Mouse (Mus musculus) stomach, postnatal 0 days (tissue): ENCODE measurements around the gene Ccdc141. TPM values are rescaled to one million over a fixed set of nuclear protein-coding genes. Genes with fewer than 3 reads are reported as not detected.

Experiments
- ATAC-seq: fragments of 200-750 bp; cut with Nextera tagmentation; 2 replicates; pipeline ENCODE4 v1.8.0; 2017; ENCODE audit not compliant: low FRiP score, low TSS enrichment
- DNase-seq: peaks from one replicate; pipeline ENCODE4 v3.0.0-alpha.2; 2016; ENCODE audit warnings: low spot score
- H3K27ac ChIP-seq: fragments of 300-500 bp; sonication (generic); replicated peaks from 2 replicates; pipeline ENCODE4 v1.5.1; 2014; ENCODE audit warnings: mild to moderate bottlenecking, control low read depth
- H3K27me3 ChIP-seq: fragments of 300-500 bp; sonication (generic); 2 replicates; pipeline ENCODE4 v1.6.1; 2014; ENCODE audit warnings: low read length; ENCODE audit not compliant: control insufficient read depth, insufficient read depth
- H3K36me3 ChIP-seq: fragments of 300-500 bp; sonication (generic); 2 replicates; pipeline ENCODE4 v1.6.1; 2014; ENCODE audit warnings: low read length, mixed read lengths; ENCODE audit not compliant: control insufficient read depth, insufficient read depth
- H3K4me1 ChIP-seq: fragments of 300-500 bp; sonication (generic); replicated peaks from 2 replicates; pipeline ENCODE4 v1.6.1; 2014; ENCODE audit warnings: antibody characterized with exemption; ENCODE audit not compliant: control insufficient read depth, insufficient read depth
- H3K4me2 ChIP-seq: fragments of 300-500 bp; sonication (generic); replicated peaks from 2 replicates; pipeline ENCODE4 v1.6.1; 2014; ENCODE audit warnings: low read depth, mild to moderate bottlenecking, control low read depth, moderate library complexity
- H3K4me3 ChIP-seq: fragments of 300-500 bp; sonication (generic); 2 replicates; pipeline ENCODE4 v1.5.1; 2014; ENCODE audit warnings: low read depth, low read length, control low read depth
- H3K9ac ChIP-seq: fragments of 300-500 bp; sonication (generic); 2 replicates; pipeline ENCODE4 v1.6.1; 2014; ENCODE audit warnings: mild to moderate bottlenecking, low read length, control low read depth, mixed read lengths
- H3K9me3 ChIP-seq: fragments of 300-500 bp; sonication (generic); 2 replicates; pipeline ENCODE4 v1.6.1; 2016; ENCODE audit warnings: low read length; ENCODE audit not compliant: control insufficient read depth
- CTCF ChIP-seq: IDR thresholded peaks from 2 replicates; pipeline ENCODE4 v1.5.1; 2016; ENCODE audit warnings: antibody characterized with exemption, low read depth, mild to moderate bottlenecking, moderate library complexity
- EP300 ChIP-seq: optimal IDR thresholded peaks from 2 replicates; pipeline ENCODE3; 2016; ENCODE audit warnings: antibody characterized with exemption
- WGBS: fragments of 180-500 bp; shearing (Covaris S2); extraction: QIAGEN DNeasy Blood & Tissue Kit; methylation state at CpG from one replicate; pipeline ENCODE4 v1.1.7; 2014; 5-methylcytosine and 5-hydroxymethylcytosine counted together
- polyA plus RNA-seq: library from polyadenylated mRNA; unstranded; fragments of >200 nt; fragmentation: Nextera tagmentation; extraction: Ambion mirVana; gene quantifications from 2 replicates; pipeline ENCODE4 v1.2.1, GENCODE M21; 2015

Ccdc141 gene
- polyA plus RNA-seq, 1 experiment from 2014 or later, result 6.7 TPM

- no peak for DNase-seq
- no peak for TF ChIP-seq EP300
- peak; percentile 74 for TF ChIP-seq CTCF
Observed at GRCm38 (mm10) chr2:76970669-76971068, 199.8 kb downstream of the Ccdc141 start.

GRCm38 (mm10) chr2:76970204-76970603, 200.2 kb downstream of the Ccdc141 start:
- DNase-seq (no peak), ATAC-seq (no peak)
- H3K9ac ChIP-seq, result no peak overlapping the region
- H3K4me3 ChIP-seq, result no peak overlapping the region
- H3K27me3 ChIP-seq, result no peaks in the 10 kb centered on the region
- no peak overlapping the region for H3K27ac ChIP-seq
- TF ChIP-seq CTCF (no peak), EP300 (no peak)
- WGBS, result 52% methylated on average over 6 of the region's 6 CpGs
- no peaks in the 10 kb centered on the region for H3K9me3 ChIP-seq
- H3K4me2 ChIP-seq, result no peak overlapping the region
- H3K4me1 ChIP-seq, result no peaks in the 10 kb centered on the region
- H3K36me3 ChIP-seq, result no peaks in the 10 kb centered on the region

More at GRCm38 (mm10) chr2:76970669-76971068, 199.8 kb downstream of the Ccdc141 start:
- WGBS, result 16% methylated on average over 4 of the region's 4 CpGs
- H3K36me3 ChIP-seq, result no peaks in the 10 kb centered on the region
- no peak overlapping the region for H3K4me3 ChIP-seq
- H3K4me1 ChIP-seq, result no peaks in the 10 kb centered on the region
- no peaks in the 10 kb centered on the region for H3K9me3 ChIP-seq
- H3K27ac ChIP-seq, result no peak overlapping the region
- no peaks in the 10 kb centered on the region for H3K27me3 ChIP-seq
- H3K4me2 ChIP-seq, result no peak overlapping the region
- H3K9ac ChIP-seq, result no peak overlapping the region
- ATAC-seq, result no peak

- Histone ChIP-seq H3K4me2 (no peak overlapping the region), H3K27me3 (no peaks in the 10 kb centered on the region), H3K9me3 (no peaks in the 10 kb centered on the region), H3K9ac (no peak overlapping the region), H3K27ac (no peak overlapping the region), H3K36me3 (no peaks in the 10 kb centered on the region), H3K4me1 (no peaks in the 10 kb centered on the region), H3K4me3 (no peak overlapping the region)
- 81% methylated on average over 21 of the region's 21 CpGs for WGBS
- DNase-seq (no peak), ATAC-seq (no peak)
- TF ChIP-seq CTCF (no peak), EP300 (no peak)
Observed at GRCm38 (mm10) chr2:76969637-76970036, 200.8 kb downstream of the Ccdc141 start.

DNA sequence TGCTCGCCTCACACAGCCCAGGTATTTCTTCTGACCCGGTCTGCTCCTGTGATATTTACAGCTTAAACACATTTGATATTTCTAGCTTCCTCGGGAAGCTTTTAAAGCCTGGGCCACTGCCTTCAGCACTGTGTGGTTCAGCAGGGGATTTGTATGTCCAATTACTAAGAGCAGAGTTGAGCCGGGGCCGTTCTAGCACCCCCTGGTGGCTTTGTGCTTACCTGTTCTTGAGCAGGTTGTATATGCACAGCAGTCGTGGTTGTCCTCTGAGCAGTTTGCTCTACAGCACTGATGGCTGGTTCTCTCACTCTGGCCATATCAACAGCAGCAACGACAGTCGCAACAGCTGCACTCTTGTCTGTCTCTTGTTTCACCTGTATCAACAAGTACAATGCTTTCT, 201.5 kb downstream of the Ccdc141 start:
- H3K4me2 ChIP-seq, result no peak overlapping the region
- 19% methylated on average over 8 of the region's 8 CpGs for WGBS
- H3K27ac ChIP-seq, result no peak overlapping the region
- no peak overlapping the region for H3K4me3 ChIP-seq
- TF ChIP-seq CTCF, result peak; percentile 86
- no peak for TF ChIP-seq EP300
- DNase-seq (peak; percentile 83), ATAC-seq (peak; percentile 81)
- H3K36me3 ChIP-seq, result no peaks in the 10 kb centered on the region
- no peaks in the 10 kb centered on the region for H3K4me1 ChIP-seq
- H3K27me3 ChIP-seq, result no peaks in the 10 kb centered on the region
- no peak overlapping the region for H3K9ac ChIP-seq
- no peaks in the 10 kb centered on the region for H3K9me3 ChIP-seq

DNA sequence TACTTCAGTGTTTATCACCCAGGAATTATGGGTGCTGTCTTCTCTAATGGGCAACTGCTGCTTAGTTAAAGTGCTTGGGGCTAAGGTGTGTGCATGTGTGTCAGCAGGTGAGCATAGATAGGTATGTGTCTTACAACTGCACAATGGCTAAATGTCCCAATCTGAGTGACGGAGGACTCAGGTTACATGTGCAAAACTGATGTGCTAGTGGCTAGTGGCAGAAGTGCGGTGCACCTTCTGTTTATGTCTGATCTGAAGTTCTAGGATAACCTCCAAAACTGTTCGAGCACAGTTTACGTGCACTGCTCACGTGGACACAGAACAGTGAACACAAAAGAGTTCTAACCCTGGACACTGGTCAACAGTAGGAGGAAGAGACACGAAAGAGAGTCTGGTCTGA, 203.9 kb downstream of the Ccdc141 start:
- H3K9me3 ChIP-seq, result no peaks in the 10 kb centered on the region
- H3K36me3 ChIP-seq, result no peaks in the 10 kb centered on the region
- no peak overlapping the region for H3K4me2 ChIP-seq
- ATAC-seq, result no peak
- TF ChIP-seq EP300 (no peak), CTCF (no peak)
- no peak overlapping the region for H3K27ac ChIP-seq
- no peak overlapping the region for H3K9ac ChIP-seq
- H3K4me1 ChIP-seq, result no peaks in the 10 kb centered on the region
- 77% methylated on average over 6 of the region's 6 CpGs for WGBS
- H3K4me3 ChIP-seq, result no peak overlapping the region
- H3K27me3 ChIP-seq, result no peaks in the 10 kb centered on the region
- no peak for DNase-seq

DNA sequence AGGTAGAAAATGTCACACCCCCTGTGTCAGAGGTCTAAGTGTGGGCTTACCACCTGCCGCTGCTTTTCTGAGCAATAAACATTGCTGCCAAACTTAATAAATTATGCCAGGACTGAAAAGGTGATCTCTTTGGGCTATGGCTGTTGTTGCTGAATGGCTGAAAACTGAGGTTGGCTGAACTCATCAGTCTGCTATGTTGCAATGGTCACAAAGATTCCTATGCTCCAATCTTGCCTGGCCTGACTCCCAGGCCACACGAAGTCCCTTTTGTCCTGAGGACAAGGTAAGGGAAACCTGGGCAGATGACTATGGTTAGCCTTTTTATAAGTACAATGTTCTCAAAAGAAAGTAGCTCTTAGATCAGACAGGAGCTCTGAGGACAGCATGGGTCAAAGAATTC, 204.4 kb downstream of the Ccdc141 start:
- ATAC-seq (no peak), DNase-seq (no peak)
- H3K27ac ChIP-seq, result no peak overlapping the region
- no peak for TF ChIP-seq EP300
- no peak for TF ChIP-seq CTCF
- H3K4me1 ChIP-seq, result no peaks in the 10 kb centered on the region
- no peaks in the 10 kb centered on the region for H3K9me3 ChIP-seq
- H3K36me3 ChIP-seq, result no peaks in the 10 kb centered on the region
- no peaks in the 10 kb centered on the region for H3K27me3 ChIP-seq
- no peak overlapping the region for H3K9ac ChIP-seq
- H3K4me2 ChIP-seq, result no peak overlapping the region
- 73% methylated on average over 2 of the region's 2 CpGs for WGBS
- H3K4me3 ChIP-seq, result no peak overlapping the region
